In the genomic region with DNA sequence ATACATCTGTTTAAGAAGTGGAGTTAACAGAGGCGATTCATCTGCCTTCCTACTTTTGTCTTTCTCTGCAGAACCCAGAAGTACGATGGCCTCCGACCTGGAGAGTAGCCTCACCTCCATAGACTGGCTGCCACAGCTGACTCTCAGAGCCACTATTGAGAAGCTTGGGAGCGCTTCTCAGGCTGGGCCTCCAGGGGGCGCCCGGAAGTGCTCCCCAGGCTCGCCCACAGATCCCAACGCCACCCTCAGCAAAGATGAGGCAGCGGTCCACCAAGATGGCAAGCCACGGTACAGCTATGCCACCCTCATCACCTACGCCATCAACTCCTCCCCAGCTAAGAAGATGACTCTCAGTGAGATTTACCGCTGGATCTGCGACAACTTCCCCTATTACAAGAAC, we compare ENCODE assay signal across 8 mouse cellular contexts. TPM values are rescaled to one million over a fixed set of nuclear protein-coding genes. Genes with fewer than 3 reads are reported as not detected.
A peak's percentile ranks its signal among the peaks of the same experiment; 100 is the strongest.
DNase-seq lines count a peak whose midpoint lies in the region; ATAC-seq lines count a peak whose summit lies in the region.

No protein-coding gene starts in this region.

- H3K27me3 ChIP-seq in heart, embryonic 11.5 days (ENCODE audit: control insufficient read depth, insufficient read depth, low read length) = no peaks in the 10 kb centered on the region

- H3K4me3 ChIP-seq in heart, embryonic 11.5 days (ENCODE audit: low read depth, low read length) = no peak overlapping the region

- no peak overlapping the region for H3K4me2 ChIP-seq in heart, embryonic 11.5 days

- no peak for ATAC-seq in heart, embryonic 11.5 days (replicated peaks; ENCODE audit: insufficient number of reproducible peaks, low FRiP score, low TSS enrichment)

- 50% methylated on average over 13 of the region's 13 CpGs for WGBS in heart, embryonic 11.5 days (ENCODE audit: insufficient replicate concordance)

- peaks cover 28% of the 10 kb centered on the region for H3K4me1 ChIP-seq in heart, embryonic 11.5 days (ENCODE audit: control insufficient read depth, insufficient read depth, low read length)

- no peak overlapping the region for H3K27ac ChIP-seq in heart, embryonic 11.5 days (ENCODE audit: low read depth, low read length)

- H3K9me3 ChIP-seq in heart, embryonic 11.5 days (replicated peaks; ENCODE audit: control insufficient read depth, low read length) = no peaks in the 10 kb centered on the region

- peaks cover 11% of the 10 kb centered on the region for H3K36me3 ChIP-seq in heart, embryonic 11.5 days (ENCODE audit: control insufficient read depth, insufficient read depth, low read length)

- no peak overlapping the region for H3K9ac ChIP-seq in heart, embryonic 11.5 days (ENCODE audit: low read depth, low read length)

- peak; percentile 36 for DNase-seq in heart, postnatal 4 days
- DNase-seq in CD4-positive helper T cell, adult 2 months (ENCODE audit: low read depth, low spot score) = peak; percentile 56
- peak; percentile 56 for DNase-seq in T-cell, adult 2 months (ENCODE audit: low spot score)
- peak; percentile 45 to 56 for DNase-seq in kidney, postnatal 4 days
- DNase-seq in retina, postnatal 1 day = peak; percentile 45
- DNase-seq in gastrocnemius, adult 8-10 months (ENCODE audit: low spot score in 2 of 2) = no peak
- no peak for DNase-seq in right cerebral cortex, adult 2 months (ENCODE audit: low spot score in 2 of 2)

RNA-seq across cellular contexts. Expression of a gene that starts 8.4 kb away (rescaled TPM):
- 10 to 100 TPM; 24.6 to 25.3 TPM for total RNA-seq in heart, postnatal 4 days (2021)
- 4.9 and 5.9 TPM in 2 replicates for polyA plus RNA-seq in heart, embryonic 11.5 days (2014; fragmentation: Nextera tagmentation; extraction: Ambion mirVana)
- 10 to 100 TPM; 23.3 to 27.1 (median 26.4) TPM for total RNA-seq in gastrocnemius, adult 8-10 months (2022)

RNA-seq across cellular contexts. Expression of a gene that starts 26.6 kb away (rescaled TPM):
- 1 to 10 TPM; 2.0 to 3.3 TPM for total RNA-seq in heart, postnatal 4 days (2021)
- polyA plus RNA-seq in heart, embryonic 11.5 days (2014; fragmentation: Nextera tagmentation; extraction: Ambion mirVana) = 27.5 and 33.2 TPM in 2 replicates
- 10 to 100 TPM in 2 of 4 experiments, 1 to 10 TPM in 2; 3.6 to 12.3 (median 10.4) TPM for total RNA-seq in gastrocnemius, adult 8-10 months (2022)

RNA-seq across cellular contexts. Expression of a gene that starts 27.9 kb away (rescaled TPM):
- total RNA-seq in heart, postnatal 4 days (2021) = 1 to 10 TPM; 1.7 to 1.8 TPM
- polyA plus RNA-seq in heart, embryonic 11.5 days (2014; fragmentation: Nextera tagmentation; extraction: Ambion mirVana) = 1.4 and 1.5 TPM in 2 replicates
- under 1 TPM; 0.15 to 0.83 (median 0.42) TPM for total RNA-seq in gastrocnemius, adult 8-10 months (2022)

RNA-seq across cellular contexts. Expression of a gene that starts 46.2 kb away (rescaled TPM):
- total RNA-seq in heart, postnatal 4 days (2021) = 10 to 100 TPM; 32.8 to 35.5 TPM
- 64.4 and 67.8 TPM in 2 replicates for polyA plus RNA-seq in heart, embryonic 11.5 days (2014; fragmentation: Nextera tagmentation; extraction: Ambion mirVana)
- total RNA-seq in gastrocnemius, adult 8-10 months (2022) = 10 to 100 TPM; 11.2 to 15.9 (median 12.1) TPM

Comparison
In these comparisons a context has a peak if more than half of its experiments do, and no peak if none do; other contexts are left out.
1. DNase-seq: peak in heart, postnatal 4 days (single experiment), CD4-positive helper T cell, adult 2 months (single experiment), T-cell, adult 2 months (single experiment), kidney, postnatal 4 days (2 of 2) and retina, postnatal 1 day (single experiment); none in gastrocnemius, adult 8-10 months (0 of 2) and right cerebral cortex, adult 2 months (0 of 2).